Mouse (Mus musculus): ENCODE data around the gene Gng2. TPM values are rescaled to one million over a fixed set of nuclear protein-coding genes. Genes with fewer than 3 reads are reported as not detected.
"Not testable (repeated sequence)": the region's sequence is repeated elsewhere in the genome, so short reads cannot be mapped to it uniquely, and the experiment has no call there.

Gng2 gene
- polyA plus RNA-seq, 1 experiment from 2014 or later, result 39.9 TPM

GRCm38 (mm10) chr14:19900492-19900891, 76.9 kb downstream of the Gng2 start:
- peaks cover 14% of the 10 kb centered on the region for H3K4me1 ChIP-seq
- 53% methylated on average over 4 of the region's 4 CpGs for WGBS
- H3K36me3 ChIP-seq, result no peaks in the 10 kb centered on the region
- H3K4me3 ChIP-seq, result no peak overlapping the region
- no peaks in the 10 kb centered on the region for H3K27me3 ChIP-seq (replicated peaks)
- no peak overlapping the region for H3K27ac ChIP-seq (replicated peaks)
- H3K4me2 ChIP-seq, result no peak overlapping the region
- no peak for ATAC-seq (ENCODE audit: extremely low read depth, insufficient number of reproducible peaks, low FRiP score, low TSS enrichment)
- H3K9me3 ChIP-seq, result no peaks in the 10 kb centered on the region
- H3K9ac ChIP-seq, result no peak overlapping the region

DNA sequence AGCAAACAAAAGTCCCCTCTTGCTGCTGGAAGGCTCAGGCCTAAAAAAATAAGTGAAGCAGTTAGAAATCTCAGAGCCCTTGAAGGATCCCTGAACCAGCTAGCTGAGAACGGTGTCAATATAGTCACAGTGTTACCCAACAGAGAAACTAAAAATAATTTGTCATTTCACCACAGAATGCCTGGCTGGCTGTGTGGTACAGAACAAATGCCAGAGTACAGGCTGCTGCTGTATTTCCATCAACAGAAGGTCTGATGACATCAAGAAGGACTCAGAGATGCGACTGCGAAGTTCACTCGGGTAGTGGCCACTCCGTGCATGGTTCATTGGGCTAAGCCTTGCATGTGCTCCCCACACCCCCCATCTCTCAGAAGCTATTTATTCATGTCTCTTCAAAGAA, 89.9 kb downstream of the Gng2 start:
- 69% methylated on average over 5 of the region's 5 CpGs for WGBS
- Histone ChIP-seq H3K36me3 (peaks cover 17% of the 10 kb centered on the region), H3K27ac (replicated peaks) (no peak overlapping the region), H3K4me3 (no peak overlapping the region), H3K4me2 (no peak overlapping the region), H3K9ac (no peak overlapping the region), H3K4me1 (no peaks in the 10 kb centered on the region), H3K9me3 (no peaks in the 10 kb centered on the region), H3K27me3 (replicated peaks) (no peaks in the 10 kb centered on the region)
- ATAC-seq (ENCODE audit: extremely low read depth, insufficient number of reproducible peaks, low FRiP score, low TSS enrichment), result no peak

DNA sequence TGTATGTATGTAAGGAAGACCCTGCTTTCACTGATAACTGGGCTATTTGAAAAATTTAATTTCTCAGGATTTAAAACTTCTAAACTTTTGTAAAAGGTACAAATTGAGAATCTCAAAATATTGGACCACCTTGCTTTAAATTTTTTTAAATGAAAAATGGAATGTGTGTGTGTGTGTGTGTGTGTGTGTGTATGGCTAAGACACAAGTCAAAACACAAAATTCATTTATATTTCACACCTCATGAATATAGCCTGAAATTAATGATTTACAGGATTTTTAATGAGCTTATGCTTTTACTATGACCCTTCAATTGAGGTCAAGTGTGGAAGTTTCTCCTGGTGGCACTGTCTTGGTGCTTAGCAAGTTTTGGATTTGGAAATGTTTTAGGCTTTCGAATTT, 93.0 kb downstream of the Gng2 start:
- ATAC-seq (ENCODE audit: extremely low read depth, insufficient number of reproducible peaks, low FRiP score, low TSS enrichment); H3K4me1 ChIP-seq; H3K36me3 ChIP-seq; H3K4me3 ChIP-seq; H3K27me3 ChIP-seq (replicated peaks); H3K9ac ChIP-seq; H3K4me2 ChIP-seq; H3K27ac ChIP-seq (replicated peaks); H3K9me3 ChIP-seq: not testable (repeated sequence)
- 86% methylated on average over 1 of the region's 1 CpGs for WGBS

GRCm38 (mm10) chr14:19874201-19874807, 103.1 kb downstream of the Gng2 start:
- no peak overlapping the region for H3K9ac ChIP-seq
- no peaks in the 10 kb centered on the region for H3K27me3 ChIP-seq (replicated peaks)
- WGBS, result 71% methylated on average over 11 of the region's 11 CpGs
- H3K9me3 ChIP-seq, result no peaks in the 10 kb centered on the region
- H3K36me3 ChIP-seq, result peaks cover 11% of the 10 kb centered on the region
- H3K4me2 ChIP-seq, result no peak overlapping the region
- H3K27ac ChIP-seq (replicated peaks), result no peak overlapping the region
- ATAC-seq (ENCODE audit: extremely low read depth, insufficient number of reproducible peaks, low FRiP score, low TSS enrichment), result no peak
- no peak overlapping the region for H3K4me3 ChIP-seq
- no peaks in the 10 kb centered on the region for H3K4me1 ChIP-seq

DNA sequence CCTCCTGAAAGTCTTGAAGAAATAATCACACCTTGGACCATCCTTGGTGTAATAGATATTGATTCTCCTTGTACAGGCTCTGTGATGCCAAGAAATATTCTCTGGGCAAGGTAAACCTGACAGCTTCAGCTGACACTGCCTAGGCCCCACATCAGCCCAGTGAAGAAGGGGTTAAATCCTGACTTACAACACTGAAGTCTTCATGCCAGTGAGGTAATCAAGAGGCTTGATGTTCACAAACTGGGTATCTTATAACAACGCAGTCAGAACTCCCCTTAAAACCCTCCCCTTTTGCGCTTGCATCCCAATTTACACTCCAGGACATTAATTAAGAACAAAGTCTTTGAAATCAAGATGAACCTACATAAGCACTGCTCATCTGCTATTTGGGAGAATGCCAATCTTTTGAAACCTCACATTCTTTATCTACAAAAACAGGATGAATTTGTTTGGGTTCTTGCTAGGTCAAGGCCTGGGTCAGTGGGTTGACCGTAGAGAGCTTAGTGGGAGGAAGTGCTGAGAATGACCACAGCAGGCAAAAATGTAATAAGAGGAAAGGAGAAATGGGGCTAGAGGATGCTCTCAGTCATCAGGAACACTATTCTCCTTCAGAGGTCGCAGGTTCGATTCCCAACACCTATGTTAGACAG, 110.0 kb downstream of the Gng2 start:
- WGBS, result 54% methylated on average over 5 of the region's 5 CpGs

GRCm38 (mm10) chr14:19865121-19865520, 112.3 kb downstream of the Gng2 start:
- H3K4me3 ChIP-seq; H3K4me2 ChIP-seq; H3K27me3 ChIP-seq (replicated peaks); H3K27ac ChIP-seq (replicated peaks); H3K9me3 ChIP-seq; H3K9ac ChIP-seq; ATAC-seq (ENCODE audit: extremely low read depth, insufficient number of reproducible peaks, low FRiP score, low TSS enrichment); H3K36me3 ChIP-seq: not testable (repeated sequence)
- H3K4me1 ChIP-seq, result peaks cover 13% of the 10 kb centered on the region
- 77% methylated on average over 9 of the region's 9 CpGs for WGBS

More for the DNA sequence above, 110.0 kb downstream of the Gng2 start:
- no peaks in the 10 kb centered on the region for H3K36me3 ChIP-seq
- H3K4me1 ChIP-seq, result peaks cover 13% of the 10 kb centered on the region
- H3K4me2 ChIP-seq, result no peak overlapping the region
- H3K9me3 ChIP-seq, result no peaks in the 10 kb centered on the region
- H3K4me3 ChIP-seq, result no peak overlapping the region
- ATAC-seq (ENCODE audit: extremely low read depth, insufficient number of reproducible peaks, low FRiP score, low TSS enrichment), result no peak
- no peak overlapping the region for H3K27ac ChIP-seq (replicated peaks)
- H3K27me3 ChIP-seq (replicated peaks), result no peaks in the 10 kb centered on the region
- no peak overlapping the region for H3K9ac ChIP-seq

DNA sequence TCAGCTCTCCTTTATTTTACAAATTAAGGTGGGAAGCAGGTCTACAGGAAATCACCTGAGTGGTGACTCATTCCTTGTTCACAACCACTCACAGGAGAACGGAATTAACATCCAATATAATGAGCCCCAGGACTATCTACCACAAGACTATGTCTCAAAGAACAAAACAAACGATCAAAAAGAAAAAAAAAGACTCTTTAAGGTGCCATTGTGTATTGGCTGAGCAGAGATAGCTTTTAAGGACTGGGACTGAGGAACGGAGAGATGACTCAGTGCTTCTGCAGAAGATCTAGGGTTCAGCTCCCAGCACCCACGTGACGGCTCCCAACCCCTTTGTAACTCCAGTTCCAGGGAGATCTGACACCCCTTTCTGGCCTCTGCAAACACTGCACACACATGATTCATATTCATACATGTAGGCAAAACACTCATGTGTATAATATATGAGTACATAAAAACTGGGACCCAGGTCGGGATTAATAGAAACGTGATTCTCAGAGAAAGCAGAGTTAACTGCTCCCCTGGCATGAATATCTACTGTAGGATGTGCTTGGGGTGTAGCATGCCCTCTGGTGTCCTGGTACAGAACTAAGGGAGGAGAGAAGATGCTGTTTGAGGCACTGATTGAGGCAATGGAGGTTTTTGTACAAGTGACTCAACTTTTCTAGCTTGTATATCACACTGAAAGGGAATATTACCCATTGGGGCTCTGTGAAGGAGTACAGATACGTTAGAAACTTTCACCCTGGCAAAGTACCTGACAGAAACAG, 115.9 kb downstream of the Gng2 start:
- Histone ChIP-seq H3K9me3 (0 out of 2 replicates have a peak, but pooled peaks cover 4% of the 10 kb centered on the region), H3K4me3 (no peak overlapping the region), H3K4me2 (no peak overlapping the region), H3K27me3 (replicated peaks) (no peaks in the 10 kb centered on the region), H3K27ac (replicated peaks) (no peak overlapping the region), H3K9ac (no peak overlapping the region), H3K36me3 (no peaks in the 10 kb centered on the region), H3K4me1 (no peaks in the 10 kb centered on the region)
- no peak for ATAC-seq (ENCODE audit: extremely low read depth, insufficient number of reproducible peaks, low FRiP score, low TSS enrichment)
- 71% methylated on average over 8 of the region's 8 CpGs for WGBS

GRCm38 (mm10) chr14:19860281-19860680, 117.1 kb downstream of the Gng2 start:
- WGBS, result 90% methylated on average over 4 of the region's 4 CpGs
- Histone ChIP-seq H3K9ac (no peak overlapping the region), H3K27me3 (replicated peaks) (no peaks in the 10 kb centered on the region), H3K9me3 (0 out of 2 replicates have a peak, but pooled peaks cover 6% of the 10 kb centered on the region), H3K27ac (replicated peaks) (no peak overlapping the region), H3K36me3 (no peaks in the 10 kb centered on the region), H3K4me3 (no peak overlapping the region), H3K4me1 (no peaks in the 10 kb centered on the region), H3K4me2 (no peak overlapping the region)
- no peak for ATAC-seq (ENCODE audit: extremely low read depth, insufficient number of reproducible peaks, low FRiP score, low TSS enrichment)

DNA sequence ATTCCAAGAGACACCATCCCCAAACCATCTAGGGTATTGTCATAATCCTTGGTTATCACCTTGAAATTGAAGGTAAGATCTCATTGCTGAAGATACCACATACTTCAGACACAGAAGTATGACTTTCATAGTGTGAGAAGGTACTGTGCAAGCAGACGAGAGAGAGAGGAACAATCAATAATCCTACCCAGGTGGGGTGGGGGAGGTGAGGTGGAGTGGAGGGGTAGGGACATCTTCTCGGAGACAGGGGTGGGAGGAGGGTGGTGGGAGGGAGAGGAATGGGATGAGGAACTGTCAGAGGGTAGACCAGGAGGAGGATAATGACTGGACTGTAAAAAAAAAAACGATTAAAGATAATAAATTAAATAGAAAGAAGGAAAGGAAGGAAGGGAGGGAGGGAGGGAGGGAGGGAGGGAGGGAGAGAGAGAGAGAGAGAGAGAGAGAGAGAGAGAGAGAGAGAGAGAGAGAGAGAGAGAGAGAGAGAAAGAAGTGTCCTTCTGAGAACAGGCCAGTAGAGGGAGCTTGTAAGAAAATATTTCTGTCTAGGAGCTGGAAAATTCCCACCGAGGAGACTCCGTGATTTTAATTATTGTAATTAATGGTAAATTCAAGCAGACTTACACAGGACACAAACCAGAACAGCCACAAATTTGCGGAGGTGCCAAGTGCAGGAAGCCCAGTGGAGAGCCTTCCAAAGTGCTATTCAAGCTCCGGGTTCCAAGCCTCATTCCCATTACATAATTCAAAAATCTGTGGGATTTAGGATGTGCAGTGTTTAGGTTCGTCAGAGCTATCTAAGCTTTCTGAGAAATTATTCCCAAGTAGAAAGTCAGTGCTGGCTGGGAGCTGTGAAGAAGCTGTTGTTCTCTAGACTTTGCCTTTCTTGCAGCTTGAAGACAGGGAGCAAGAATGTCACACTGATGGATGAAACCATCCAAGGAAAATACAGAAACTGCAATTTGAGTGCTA, 118.3 kb downstream of the Gng2 start:
- Histone ChIP-seq H3K27me3 (replicated peaks) (no peaks in the 10 kb centered on the region), H3K4me3 (no peak overlapping the region), H3K9ac (no peak overlapping the region), H3K9me3 (0 out of 2 replicates have a peak, but pooled peaks cover 6% of the 10 kb centered on the region), H3K4me2 (no peak overlapping the region), H3K4me1 (no peaks in the 10 kb centered on the region), H3K27ac (replicated peaks) (no peak overlapping the region), H3K36me3 (no peaks in the 10 kb centered on the region)
- WGBS, result 43% methylated on average over 8 of the region's 8 CpGs
- no peak for ATAC-seq (ENCODE audit: extremely low read depth, insufficient number of reproducible peaks, low FRiP score, low TSS enrichment)

DNA sequence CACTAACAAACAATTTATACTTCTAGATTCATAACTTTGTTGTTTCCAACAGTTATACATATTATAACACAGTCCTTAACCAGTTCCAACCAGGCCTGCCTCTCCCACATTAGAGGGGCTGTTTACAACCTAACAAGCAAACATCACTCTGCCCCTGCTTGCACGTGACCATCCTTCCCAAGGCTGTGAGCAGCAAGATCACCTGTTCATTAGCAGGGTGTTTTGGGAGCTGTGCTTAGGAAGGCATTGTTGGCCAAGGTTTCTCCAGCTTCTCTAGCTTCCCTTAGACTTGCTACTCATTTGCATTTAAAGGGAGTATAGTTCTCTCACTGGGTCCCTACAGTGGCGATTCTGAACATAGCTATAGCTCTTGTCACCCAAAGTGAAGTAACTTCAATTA, 119.1 kb downstream of the Gng2 start:
- no peaks in the 10 kb centered on the region for H3K36me3 ChIP-seq
- no peak overlapping the region for H3K4me3 ChIP-seq
- H3K27me3 ChIP-seq (replicated peaks), result no peaks in the 10 kb centered on the region
- no peak overlapping the region for H3K9ac ChIP-seq
- ATAC-seq (ENCODE audit: extremely low read depth, insufficient number of reproducible peaks, low FRiP score, low TSS enrichment), result no peak
- 0 out of 2 replicates have a peak, but pooled peaks cover 6% of the 10 kb centered on the region for H3K9me3 ChIP-seq
- no peak overlapping the region for H3K4me2 ChIP-seq
- no peak overlapping the region for H3K27ac ChIP-seq (replicated peaks)
- WGBS, result 72% methylated on average over 2 of the region's 2 CpGs
- no peaks in the 10 kb centered on the region for H3K4me1 ChIP-seq

DNA sequence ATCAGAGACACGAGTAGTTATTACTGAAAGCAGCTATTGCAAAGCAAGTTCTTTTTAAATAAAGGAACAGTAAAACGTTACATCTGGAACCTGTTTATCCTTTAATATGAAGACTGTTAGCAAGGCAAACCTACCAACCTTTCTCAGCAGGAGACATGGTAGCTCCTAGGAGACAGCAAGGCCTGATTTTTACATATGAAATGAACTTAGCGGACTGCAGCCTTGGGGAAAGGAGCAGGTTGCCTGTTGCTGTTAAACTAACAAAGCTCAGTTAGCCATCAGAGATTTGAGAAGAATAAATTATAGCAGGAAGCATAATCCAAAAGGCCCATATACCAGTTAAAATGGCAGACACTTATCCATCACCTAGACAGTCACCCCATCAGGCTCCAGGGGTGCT, 124.0 kb downstream of the Gng2 start:
- no peaks in the 10 kb centered on the region for H3K27me3 ChIP-seq (replicated peaks)
- H3K4me2 ChIP-seq, result no peak overlapping the region
- H3K27ac ChIP-seq (replicated peaks), result no peak overlapping the region
- no peaks in the 10 kb centered on the region for H3K4me1 ChIP-seq
- no peak overlapping the region for H3K4me3 ChIP-seq
- H3K9me3 ChIP-seq, result 0 out of 2 replicates have a peak, but pooled peaks cover 6% of the 10 kb centered on the region
- 58% methylated on average over 3 of the region's 3 CpGs for WGBS
- no peaks in the 10 kb centered on the region for H3K36me3 ChIP-seq
- no peak overlapping the region for H3K9ac ChIP-seq
- no peak for ATAC-seq (ENCODE audit: extremely low read depth, insufficient number of reproducible peaks, low FRiP score, low TSS enrichment)

All from heart, embryonic 13.5 days (tissue).